Mouse (Mus musculus) midbrain, embryonic 14.5 days (tissue): ENCODE data around the gene Olfr49. TPM values are rescaled to one million over a fixed set of nuclear protein-coding genes. Genes with fewer than 3 reads are reported as not detected.
A peak's percentile ranks its signal among the peaks of the same experiment; 100 is the strongest.

Experiments used
- ATAC-seq: fragments of 200-750 bp; cut with Nextera tagmentation; 2 replicates; pipeline ENCODE4 v1.8.0; 2017; ENCODE audit warnings: moderate number of reproducible peaks, moderate library complexity; ENCODE audit not compliant: low FRiP score, low TSS enrichment
- DNase-seq: peaks from one replicate; pipeline ENCODE4 v3.0.0-alpha.2; 2015
- H3K27ac ChIP-seq: fragments of 300-500 bp; sonication (generic); replicated peaks from 2 replicates; pipeline ENCODE4 v1.5.1; 2014; ENCODE audit warnings: mild to moderate bottlenecking, low read depth, low read length, moderate library complexity
- H3K27me3 ChIP-seq: fragments of 300-500 bp; sonication (generic); 2 replicates; pipeline ENCODE4 v1.6.1; 2014; ENCODE audit warnings: low read length, control low read depth, mixed read lengths; ENCODE audit not compliant: control insufficient read depth, insufficient read depth
- H3K36me3 ChIP-seq: fragments of 300-500 bp; sonication (generic); 2 replicates; pipeline ENCODE4 v1.6.1; 2014; ENCODE audit warnings: low read length, control low read depth; ENCODE audit not compliant: control insufficient read depth, insufficient read depth
- H3K4me1 ChIP-seq: fragments of 300-500 bp; sonication (generic); 2 replicates; pipeline ENCODE4 v1.6.1; 2014; ENCODE audit warnings: mild to moderate bottlenecking, antibody characterized with exemption, low read length, control low read depth; ENCODE audit not compliant: control insufficient read depth, insufficient read depth
- H3K4me2 ChIP-seq: fragments of 300-500 bp; sonication (generic); 2 replicates; pipeline ENCODE4 v1.6.1; 2014; ENCODE audit warnings: mild to moderate bottlenecking, low read length, moderate library complexity
- H3K4me3 ChIP-seq: fragments of 300-500 bp; sonication (generic); replicated peaks from 2 replicates; pipeline ENCODE4 v1.5.1; 2014; ENCODE audit warnings: low read depth, low read length
- H3K9ac ChIP-seq: fragments of 300-500 bp; sonication (generic); replicated peaks from 2 replicates; pipeline ENCODE4 v1.6.1; 2014; ENCODE audit warnings: mild to moderate bottlenecking, low read length, moderate library complexity
- H3K9me3 ChIP-seq: fragments of 300-500 bp; sonication (generic); 2 replicates; pipeline ENCODE4 v1.6.1; 2016; ENCODE audit warnings: low read length, control low read depth, mixed read lengths; ENCODE audit not compliant: control insufficient read depth
- WGBS: fragments of 180-500 bp; shearing (Covaris S2); extraction: QIAGEN DNeasy Blood & Tissue Kit; methylation state at CpG from one replicate; pipeline ENCODE4 v1.1.7; 2014; 5-methylcytosine and 5-hydroxymethylcytosine counted together
- polyA plus RNA-seq: library from polyadenylated mRNA; unstranded; fragments of >200 nt; fragmentation: Nextera tagmentation; extraction: Ambion mirVana; gene quantifications from 2 replicates; pipeline ENCODE4 v1.2.1, GENCODE M21; 2014

The Olfr49 gene
- polyA plus RNA-seq, 1 experiment from 2014 or later = not detected

GRCm38 (mm10) chr14:54239002-54239736 is 45.6 kb downstream of the Olfr49 start:
- 17% methylated on average over 7 of the region's 7 CpGs for WGBS
- no peaks in the 10 kb centered on the region for H3K27me3 ChIP-seq
- H3K9ac ChIP-seq = no peak overlapping the region
- peaks cover 49% of the 10 kb centered on the region for H3K36me3 ChIP-seq
- no peak overlapping the region for H3K4me2 ChIP-seq
- no peaks in the 10 kb centered on the region for H3K9me3 ChIP-seq
- DNase-seq (peak; percentile 87), ATAC-seq (peak; percentile 48; the same call in 1 of the 2 replicates)
- no peak overlapping the region for H3K4me3 ChIP-seq
- 0 out of 2 replicates have a peak, but pooled peaks cover 2% of the 10 kb centered on the region for H3K4me1 ChIP-seq
- H3K27ac ChIP-seq = no peak overlapping the region

DNA sequence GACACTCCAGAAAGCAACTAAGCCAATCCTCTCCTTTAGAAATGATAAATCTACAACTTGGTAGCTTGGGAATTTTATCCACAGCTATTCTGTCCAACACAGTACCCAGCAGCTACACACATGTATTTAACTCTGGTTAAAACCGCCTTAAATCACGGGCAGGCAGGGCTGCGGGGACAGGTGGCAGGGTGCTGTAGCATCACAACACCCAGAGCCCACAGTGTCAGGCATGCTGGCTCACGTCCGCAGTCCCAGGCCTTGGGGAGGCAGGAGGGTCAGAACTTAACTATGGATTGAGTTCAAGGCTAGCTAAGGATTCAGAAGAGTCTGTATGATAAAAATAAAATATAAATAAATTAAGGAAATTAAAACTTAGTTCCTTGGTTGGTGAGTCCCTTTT is 47.9 kb downstream of the Olfr49 start:
- H3K36me3 ChIP-seq = peaks cover 37% of the 10 kb centered on the region
- ATAC-seq (no peak), DNase-seq (no peak)
- H3K4me2 ChIP-seq = no peak overlapping the region
- H3K4me1 ChIP-seq = peaks cover 16% of the 10 kb centered on the region
- H3K9me3 ChIP-seq = no peaks in the 10 kb centered on the region
- H3K4me3 ChIP-seq = no peak overlapping the region
- 93% methylated on average over 5 of the region's 5 CpGs for WGBS
- no peak overlapping the region for H3K9ac ChIP-seq
- no peak overlapping the region for H3K27ac ChIP-seq
- H3K27me3 ChIP-seq = no peaks in the 10 kb centered on the region

GRCm38 (mm10) chr14:54235825-54236540 is 48.8 kb downstream of the Olfr49 start:
- Histone ChIP-seq H3K9me3 (no peaks in the 10 kb centered on the region), H3K9ac (no peak overlapping the region), H3K4me2 (no peak overlapping the region), H3K4me1 (peaks cover 16% of the 10 kb centered on the region), H3K36me3 (peaks cover 28% of the 10 kb centered on the region), H3K27ac (no peak overlapping the region), H3K27me3 (no peaks in the 10 kb centered on the region), H3K4me3 (no peak overlapping the region)
- ATAC-seq (no peak), DNase-seq (no peak)
- 87% methylated on average over 5 of the region's 5 CpGs for WGBS

DNA sequence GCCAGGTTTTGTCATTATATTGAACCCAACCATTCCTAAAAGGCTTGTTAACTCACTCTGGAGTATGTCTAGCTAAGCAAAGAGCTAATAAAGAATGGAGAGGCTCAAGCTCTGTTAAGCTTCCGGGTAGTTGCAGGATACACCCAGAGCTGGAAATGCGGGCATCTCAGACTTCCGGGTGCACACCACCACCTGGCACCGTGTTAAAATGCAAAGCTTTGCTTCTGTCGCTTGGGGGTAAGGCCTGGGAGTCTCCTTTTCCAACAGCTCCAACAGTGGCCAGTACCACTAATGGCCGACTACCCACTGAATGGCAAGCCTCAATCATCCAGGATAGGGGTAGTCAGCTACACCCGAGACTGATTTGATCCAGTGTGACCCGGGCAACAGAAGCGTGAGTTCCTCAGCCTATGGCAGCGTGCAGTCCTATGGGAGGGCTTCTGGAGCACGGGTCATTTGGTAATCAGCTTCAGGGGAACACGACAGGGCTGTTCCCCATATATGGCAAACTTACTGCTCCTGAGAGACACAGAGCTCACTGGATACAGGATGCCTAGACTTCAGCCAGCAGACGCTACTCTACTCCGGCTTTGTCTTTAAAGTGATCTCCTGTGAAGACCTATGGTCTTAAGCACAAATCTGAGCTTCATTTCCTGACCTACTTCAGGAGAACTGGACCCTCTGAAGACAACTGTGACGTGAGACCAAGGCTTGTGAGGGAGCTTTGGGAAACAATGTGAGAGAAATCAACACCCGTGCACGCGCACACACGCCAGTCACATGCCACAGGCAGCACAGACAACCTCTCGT is 50.3 kb downstream of the Olfr49 start:
- no peak for ATAC-seq
- Histone ChIP-seq H3K9me3 (no peaks in the 10 kb centered on the region), H3K4me1 (peaks cover 16% of the 10 kb centered on the region), H3K9ac (no peak overlapping the region; the same call in 1 of the 2 replicates), H3K4me3 (no peak overlapping the region), H3K27me3 (no peaks in the 10 kb centered on the region), H3K4me2 (no peak overlapping the region), H3K36me3 (peaks cover 20% of the 10 kb centered on the region; the same call in 1 of the 2 replicates), H3K27ac (0 out of 2 replicates have a peak overlapping the region, but pooled peaks have one; percentile 26)
- WGBS = 76% methylated on average over 20 of the region's 20 CpGs
- DNase-seq = no peak

DNA sequence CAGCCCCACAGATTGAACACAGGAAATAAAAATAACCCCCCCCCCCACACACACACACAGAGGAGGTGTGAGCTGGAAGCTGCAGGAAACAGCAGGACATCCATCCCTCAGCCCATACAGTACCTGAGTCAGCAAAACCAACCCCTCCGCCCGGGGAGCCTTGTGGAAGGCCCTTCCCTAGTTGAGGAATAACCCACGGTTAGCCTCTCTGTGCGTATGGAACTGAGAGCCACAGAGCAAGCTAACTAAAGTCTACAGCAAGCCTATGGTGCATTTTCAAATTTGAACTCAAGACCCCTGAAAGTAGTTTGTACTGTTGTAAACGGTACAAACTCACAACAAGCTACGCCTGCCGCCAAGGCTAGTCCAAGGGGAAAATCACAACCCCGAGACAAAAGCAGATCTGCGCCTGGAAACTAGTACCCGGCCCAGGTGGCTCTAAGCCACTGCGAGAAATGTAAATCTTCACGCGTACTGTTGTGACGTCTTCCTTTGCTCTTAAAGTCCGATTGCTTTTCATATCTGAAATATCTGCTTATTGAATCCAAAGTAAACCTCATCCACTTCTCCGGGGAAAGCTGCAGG is 51.1 kb downstream of the Olfr49 start:
- DNase-seq = no peak
- ATAC-seq = no peak
- Histone ChIP-seq H3K36me3 (peaks cover 20% of the 10 kb centered on the region; the same call in 1 of the 2 replicates), H3K4me2 (no peak overlapping the region), H3K4me3 (no peak overlapping the region), H3K27ac (peak overlapping the region; percentile 26; the same call in 1 of the 2 replicates), H3K9ac (no peak overlapping the region), H3K27me3 (no peaks in the 10 kb centered on the region), H3K4me1 (peaks cover 23% of the 10 kb centered on the region), H3K9me3 (no peaks in the 10 kb centered on the region)
- 73% methylated on average over 16 of the region's 16 CpGs for WGBS

GRCm38 (mm10) chr14:54232811-54233558 is 51.8 kb downstream of the Olfr49 start:
- WGBS = 50% methylated on average over 9 of the region's 9 CpGs
- peak; percentile 29 for DNase-seq
- peaks cover 20% of the 10 kb centered on the region; the same call in 1 of the 2 replicates for H3K36me3 ChIP-seq
- H3K9me3 ChIP-seq = no peaks in the 10 kb centered on the region
- no peak overlapping the region for H3K4me2 ChIP-seq
- no peaks in the 10 kb centered on the region for H3K27me3 ChIP-seq
- H3K27ac ChIP-seq = peak overlapping the region; percentile 27
- H3K4me1 ChIP-seq = peaks cover 29% of the 10 kb centered on the region
- H3K9ac ChIP-seq = no peak overlapping the region; the same call in 1 of the 2 replicates
- no peak for ATAC-seq
- no peak overlapping the region for H3K4me3 ChIP-seq

- Histone ChIP-seq H3K9ac (no peak overlapping the region), H3K36me3 (peaks cover 19% of the 10 kb centered on the region; the same call in 1 of the 2 replicates), H3K27me3 (no peaks in the 10 kb centered on the region), H3K4me1 (peaks cover 29% of the 10 kb centered on the region), H3K4me3 (no peak overlapping the region), H3K9me3 (no peaks in the 10 kb centered on the region), H3K4me2 (no peak overlapping the region), H3K27ac (peak overlapping the region; percentile 64)
- 40% methylated on average over 9 of the region's 9 CpGs for WGBS
- ATAC-seq (no peak), DNase-seq (peak; percentile 50)
Measured at GRCm38 (mm10) chr14:54232143-54232542, 52.6 kb downstream of the Olfr49 start.
